19 mouse cellular contexts compared by ENCODE assay signal in genomic region chr5:65586291-65586690, GRCm38 (mm10). TPM values are rescaled to one million over a fixed set of nuclear protein-coding genes. Genes with fewer than 3 reads are reported as not detected.
DNase-seq lines count a peak whose midpoint lies in the region; ATAC-seq and TF ChIP-seq lines count a peak whose summit lies in the region.
"Had no signal": no experiment of that assay in that cellular context is flagged by ENCODE, and none has a peak within 500 bp of the region (broad histone marks: within the 10 kb centered on the region; RNA-seq: fewer than 3 reads in every experiment).

No protein-coding gene starts in this region.

- H3K79me2 ChIP-seq in liver, adult 2 months (ENCODE audit: control insufficient read depth, insufficient read depth, low read length) = no peaks in the 10 kb centered on the region; the same call in 1 of the 2 replicates

- H3K27me3 ChIP-seq in kidney, embryonic 14.5 days (ENCODE audit: control insufficient read depth, insufficient read depth, low read length) = no peaks in the 10 kb centered on the region
- no peaks in the 10 kb centered on the region for H3K27me3 ChIP-seq in liver, adult 2 months (ENCODE audit: control insufficient read depth, insufficient read depth, low read length)
- no peaks in the 10 kb centered on the region for H3K27me3 ChIP-seq in liver, embryonic 12.5 days (replicated peaks)
- no peaks in the 10 kb centered on the region for H3K27me3 ChIP-seq in hindbrain, embryonic 14.5 days (ENCODE audit: control insufficient read depth, insufficient read depth, low read length)
- H3K27me3 ChIP-seq: forebrain, embryonic 12.5 days; heart, embryonic 12.5 days; hindbrain, embryonic 13.5 days; stomach, embryonic 15.5 days had no signal

- 80% methylated on average over 5 of the region's 5 CpGs for WGBS in kidney, embryonic 14.5 days
- WGBS in liver, adult 2 months = 23% methylated on average over 5 of the region's 5 CpGs
- WGBS in liver, embryonic 12.5 days (ENCODE audit: insufficient replicate concordance) = 84% methylated on average over 5 of the region's 5 CpGs
- WGBS in large intestine, adult 2 months = 43% methylated on average over 5 of the region's 5 CpGs
- WGBS in hindbrain, embryonic 14.5 days = 92% methylated on average over 5 of the region's 5 CpGs

- H3K9ac ChIP-seq in kidney, embryonic 14.5 days (ENCODE audit: low read depth, low read length) = no peak overlapping the region
- no peak overlapping the region for H3K9ac ChIP-seq in liver, adult 2 months (ENCODE audit: low read depth, low read length)
- no peak overlapping the region for H3K9ac ChIP-seq in liver, embryonic 12.5 days
- H3K9ac ChIP-seq in hindbrain, embryonic 14.5 days = no peak overlapping the region
- H3K9ac ChIP-seq: forebrain, embryonic 12.5 days; heart, embryonic 12.5 days; hindbrain, embryonic 13.5 days; stomach, embryonic 15.5 days had no signal

- DNase-seq in kidney, adult 11 months = peak; percentile 28
- DNase-seq in liver, adult 2 months (ENCODE audit: extremely low read depth, low read depth, low spot score) = peak; percentile 94
- peak; percentile 31 for DNase-seq in large intestine, adult 2 months (ENCODE audit: low read depth, low spot score)
- DNase-seq in urinary bladder, postnatal 4 days (ENCODE audit: low spot score in 2 of 2) = no peak
- no peak for DNase-seq in hindbrain, embryonic 14.5 days (ENCODE audit: low spot score)
- DNase-seq: cerebellum, adult 9-10 months; heart, postnatal 14 days; lung, adult 2 months; retina, postnatal 1 day; thymus, adult 18-20 months had no signal

- no peaks in the 10 kb centered on the region for H3K9me3 ChIP-seq in kidney, embryonic 14.5 days (ENCODE audit: control insufficient read depth, low read length)
- H3K9me3 ChIP-seq in liver, embryonic 12.5 days (replicated peaks) = no peaks in the 10 kb centered on the region
- H3K9me3 ChIP-seq in hindbrain, embryonic 14.5 days (ENCODE audit: control insufficient read depth, low read length) = no peaks in the 10 kb centered on the region
- H3K9me3 ChIP-seq: embryonic facial prominence, embryonic 10.5 days; forebrain, embryonic 12.5 days; heart, embryonic 12.5 days; hindbrain, embryonic 13.5 days; limb, embryonic 10.5 days; stomach, embryonic 15.5 days had no signal

- no peak overlapping the region for H3K27ac ChIP-seq in kidney, embryonic 14.5 days (ENCODE audit: low read depth, low read length)
- no peak overlapping the region for H3K27ac ChIP-seq in liver, adult 2 months (replicated peaks; ENCODE audit: insufficient read depth, low read depth, low read length)
- H3K27ac ChIP-seq in liver, embryonic 12.5 days = no peak overlapping the region
- no peak overlapping the region for H3K27ac ChIP-seq in hindbrain, embryonic 14.5 days
- H3K27ac ChIP-seq: embryonic facial prominence, embryonic 10.5 days; forebrain, embryonic 12.5 days; hindbrain, embryonic 13.5 days; kidney, postnatal 0 days; limb, embryonic 10.5 days; stomach, embryonic 15.5 days had no signal

- no peaks in the 10 kb centered on the region for H3K4me1 ChIP-seq in kidney, embryonic 14.5 days (ENCODE audit: control insufficient read depth, insufficient read depth, low read length)
- H3K4me1 ChIP-seq in liver, adult 2 months (ENCODE audit: control insufficient read depth, insufficient read depth, low read length) = peaks cover 2% of the 10 kb centered on the region; the same call in 1 of the 2 replicates
- 0 out of 2 replicates have a peak, but pooled peaks cover 2% of the 10 kb centered on the region for H3K4me1 ChIP-seq in liver, embryonic 12.5 days
- H3K4me1 ChIP-seq in hindbrain, embryonic 14.5 days (replicated peaks; ENCODE audit: control insufficient read depth, insufficient read depth, low read length) = no peaks in the 10 kb centered on the region
- H3K4me1 ChIP-seq: embryonic facial prominence, embryonic 10.5 days; forebrain, embryonic 12.5 days; heart, embryonic 12.5 days; hindbrain, embryonic 13.5 days; limb, embryonic 10.5 days; stomach, embryonic 15.5 days had no signal

- no peak for TF ChIP-seq POLR2A in liver, adult 2 months (IDR thresholded peaks at IDR 0.05; ENCODE audit: extremely low read depth, insufficient read depth, low read length)

- peaks cover 33% of the 10 kb centered on the region for H3K36me3 ChIP-seq in kidney, embryonic 14.5 days (ENCODE audit: control insufficient read depth, insufficient read depth, low read length)
- peaks cover 20% of the 10 kb centered on the region for H3K36me3 ChIP-seq in liver, adult 2 months (ENCODE audit: control insufficient read depth, insufficient read depth, low read length)
- H3K36me3 ChIP-seq in liver, embryonic 12.5 days = peaks cover 72% of the 10 kb centered on the region
- peaks cover 31% of the 10 kb centered on the region for H3K36me3 ChIP-seq in hindbrain, embryonic 14.5 days (replicated peaks; ENCODE audit: control insufficient read depth, insufficient read depth)

- H3K4me3 ChIP-seq in kidney, embryonic 14.5 days (ENCODE audit: low read length) = no peak overlapping the region
- H3K4me3 ChIP-seq in liver, adult 2 months (ENCODE audit: insufficient read depth, low read depth, low read length) = no peak overlapping the region
- no peak overlapping the region for H3K4me3 ChIP-seq in liver, embryonic 12.5 days
- H3K4me3 ChIP-seq in hindbrain, embryonic 14.5 days (replicated peaks; ENCODE audit: low read length) = no peak overlapping the region
- H3K4me3 ChIP-seq: embryonic facial prominence, embryonic 10.5 days; forebrain, embryonic 12.5 days; heart, embryonic 12.5 days; hindbrain, embryonic 13.5 days; limb, embryonic 10.5 days; stomach, embryonic 15.5 days had no signal

- TF ChIP-seq CTCF in liver, adult 2 months (IDR thresholded peaks at IDR 0.05; ENCODE audit: low read depth, low read length) = no peak

- no peak overlapping the region for H3K4me2 ChIP-seq in kidney, embryonic 14.5 days (replicated peaks; ENCODE audit: low read depth, low read length)
- no peak overlapping the region for H3K4me2 ChIP-seq in liver, embryonic 12.5 days
- no peak overlapping the region for H3K4me2 ChIP-seq in hindbrain, embryonic 14.5 days (replicated peaks)
- H3K4me2 ChIP-seq: forebrain, embryonic 12.5 days; heart, embryonic 12.5 days; hindbrain, embryonic 13.5 days; stomach, embryonic 15.5 days had no signal

- no peak for ATAC-seq in kidney, embryonic 14.5 days (ENCODE audit: low FRiP score, low TSS enrichment)
- ATAC-seq in liver, embryonic 12.5 days = no peak
- no peak for ATAC-seq in hindbrain, embryonic 14.5 days (ENCODE audit: low FRiP score)

RNA-seq across cellular contexts. Expression of gene Ube2k, which starts 49.3 kb away (rescaled TPM):
- polyA plus RNA-seq in kidney, embryonic 14.5 days (2014; fragmentation: Nextera tagmentation; extraction: Ambion mirVana) = 154 and 186 TPM in 2 replicates
- total RNA-seq in liver, adult 2 months (2014; rRNA removed) = 14.0 and 16.2 TPM in 2 replicates
- 19.0 and 20.7 TPM in 2 replicates for polyA plus RNA-seq in liver, adult 2 months (2012; rRNA removed)
- 136 and 137 TPM in 2 replicates for polyA plus RNA-seq in liver, embryonic 12.5 days (2016; fragmentation: Nextera tagmentation; extraction: Ambion mirVana)
- 19.3 and 22.7 TPM in 2 replicates for polyA plus RNA-seq in large intestine, adult 2 months (2012; rRNA removed)
- polyA plus RNA-seq in hindbrain, embryonic 14.5 days (2014; fragmentation: Nextera tagmentation; extraction: Ambion mirVana) = 153 and 159 TPM in 2 replicates

RNA-seq across cellular contexts. Expression of gene Smim14, which starts 49.3 kb away (rescaled TPM):
- polyA plus RNA-seq in kidney, embryonic 14.5 days (2014; fragmentation: Nextera tagmentation; extraction: Ambion mirVana) = 83.9 and 91.6 TPM in 2 replicates
- 60.5 and 66.9 TPM in 2 replicates for total RNA-seq in liver, adult 2 months (2014; rRNA removed)
- polyA plus RNA-seq in liver, adult 2 months (2012; rRNA removed) = 66.6 and 72.3 TPM in 2 replicates
- 45.5 and 47.4 TPM in 2 replicates for polyA plus RNA-seq in liver, embryonic 12.5 days (2016; fragmentation: Nextera tagmentation; extraction: Ambion mirVana)
- polyA plus RNA-seq in large intestine, adult 2 months (2012; rRNA removed) = 111 and 119 TPM in 2 replicates
- 201 and 237 TPM in 2 replicates for polyA plus RNA-seq in hindbrain, embryonic 14.5 days (2014; fragmentation: Nextera tagmentation; extraction: Ambion mirVana)

Comparison
In these comparisons a context has a peak if more than half of its experiments do, and no peak if none do; other contexts are left out.
1. DNase-seq: peak in kidney, adult 11 months (single experiment), liver, adult 2 months (single experiment) and large intestine, adult 2 months (single experiment); none in urinary bladder, postnatal 4 days (0 of 2) and hindbrain, embryonic 14.5 days (single experiment).